Mouse (Mus musculus) thymus, postnatal 14 days (tissue): ENCODE data around the gene Armc12.
"Not testable (repeated sequence)": the region's sequence is repeated elsewhere in the genome, so short reads cannot be mapped to it uniquely, and the experiment has no call there.

Experiments
- DNase-seq: peaks from one replicate; pipeline ENCODE4 v3.0.0; 2021

Gene Armc12

DNA sequence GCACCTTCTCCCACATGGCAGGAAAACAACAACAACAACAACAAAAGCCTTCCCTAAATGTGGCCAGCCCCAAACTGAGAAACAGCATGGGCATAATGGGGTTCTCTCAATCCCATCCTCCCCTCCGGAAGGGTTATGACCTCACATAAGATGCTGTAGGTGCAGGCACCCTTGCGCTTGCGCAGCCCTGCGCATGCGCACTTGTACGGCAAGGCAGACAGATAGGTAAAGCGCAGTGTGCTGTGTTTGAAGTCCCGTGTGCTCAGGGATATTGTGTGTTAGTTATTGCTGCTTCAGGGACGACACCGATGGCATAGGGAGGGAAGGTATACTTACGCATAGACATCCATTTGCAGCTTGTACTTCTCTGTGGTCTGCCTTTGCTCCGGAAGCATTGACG lies 2.7 kb downstream of the Armc12 start:
- DNase-seq, result no peak

DNA sequence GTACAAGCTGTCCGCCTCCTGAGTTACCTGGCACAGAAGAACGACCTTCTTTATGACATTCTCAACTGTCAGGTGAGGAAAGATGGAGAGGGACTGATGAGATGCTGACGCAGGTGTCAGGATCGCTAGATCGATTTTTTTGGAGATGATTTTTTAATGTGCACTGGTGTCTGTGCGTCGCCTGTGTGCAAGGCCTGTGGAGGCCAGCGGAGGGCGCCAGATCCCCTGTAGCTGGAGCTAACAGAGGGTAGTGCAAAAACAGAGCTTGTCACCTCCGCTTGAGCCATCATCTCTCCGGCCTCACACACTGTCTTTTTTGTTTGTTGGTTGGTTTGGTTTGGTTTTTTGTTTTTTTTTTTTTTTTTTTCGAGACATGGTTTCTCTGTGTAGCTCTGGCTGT lies 7.3 kb downstream of the Armc12 start:
- DNase-seq, result no peak

DNA sequence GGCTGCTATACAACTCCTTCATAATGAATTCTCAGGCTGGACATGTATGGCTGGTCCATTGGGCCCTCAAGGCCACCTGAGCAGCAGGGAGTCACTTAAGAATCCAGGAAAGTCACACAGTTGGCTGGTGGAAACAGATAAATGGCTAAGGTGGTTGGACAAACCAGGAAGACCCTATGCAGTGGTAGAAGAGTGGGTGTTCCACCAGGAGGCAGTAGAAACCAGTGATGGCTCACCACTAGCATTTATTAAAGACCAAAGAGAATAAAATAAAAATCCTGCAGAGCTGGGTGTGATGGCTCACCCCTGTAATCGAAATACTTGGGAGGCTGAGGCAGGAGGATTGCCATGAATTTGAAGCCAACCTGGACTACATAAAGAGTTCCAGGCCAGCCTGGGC lies 16.3 kb downstream of the Armc12 start:
- peak; percentile 42 for DNase-seq

DNA sequence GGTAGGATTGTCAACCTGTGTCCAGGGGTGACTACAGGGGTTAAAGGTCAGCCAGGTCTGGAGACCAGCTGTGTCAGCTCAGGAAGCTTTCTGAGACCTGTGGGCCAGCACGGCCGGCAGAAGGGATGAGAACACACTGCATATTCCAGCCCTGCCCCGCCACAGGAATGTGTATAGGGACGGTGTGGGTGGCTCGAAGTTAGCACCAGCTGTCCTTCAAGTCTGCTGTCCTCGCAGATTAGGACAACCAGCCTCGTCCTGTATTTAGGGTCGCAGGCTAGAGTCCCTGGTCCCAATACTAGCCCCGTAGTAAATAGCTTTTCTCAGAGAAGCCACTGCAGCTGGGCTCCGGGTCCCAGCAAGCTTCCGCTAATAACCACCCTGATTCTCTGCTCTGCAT lies 17.9 kb downstream of the Armc12 start:
- DNase-seq, result no peak

DNA sequence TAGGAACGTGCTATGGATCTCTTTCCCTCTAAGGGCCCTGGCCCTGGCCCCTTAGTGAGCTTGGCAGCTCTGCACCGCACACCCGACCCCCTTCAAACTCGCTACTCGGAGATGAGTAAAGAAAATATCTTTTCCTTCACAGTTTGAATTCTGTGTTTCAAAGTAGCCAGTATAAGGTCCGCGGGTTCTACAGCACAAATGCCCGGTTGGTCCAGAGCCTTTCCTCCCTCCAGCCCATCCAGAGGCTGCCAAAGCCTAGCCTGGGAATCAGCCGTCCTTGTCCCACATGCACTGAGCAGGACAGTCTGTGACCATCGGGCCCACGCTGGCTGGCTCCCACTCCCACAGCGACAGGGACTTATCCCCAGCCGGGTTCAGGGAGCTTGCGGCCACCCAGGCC lies 18.5 kb downstream of the Armc12 start, which contains the start of gene Clpsl2:
Gene Clpsl2, plus strand, starts transcription at position 301 of the 400 bp plus-strand sequence.
- no peak for DNase-seq

DNA sequence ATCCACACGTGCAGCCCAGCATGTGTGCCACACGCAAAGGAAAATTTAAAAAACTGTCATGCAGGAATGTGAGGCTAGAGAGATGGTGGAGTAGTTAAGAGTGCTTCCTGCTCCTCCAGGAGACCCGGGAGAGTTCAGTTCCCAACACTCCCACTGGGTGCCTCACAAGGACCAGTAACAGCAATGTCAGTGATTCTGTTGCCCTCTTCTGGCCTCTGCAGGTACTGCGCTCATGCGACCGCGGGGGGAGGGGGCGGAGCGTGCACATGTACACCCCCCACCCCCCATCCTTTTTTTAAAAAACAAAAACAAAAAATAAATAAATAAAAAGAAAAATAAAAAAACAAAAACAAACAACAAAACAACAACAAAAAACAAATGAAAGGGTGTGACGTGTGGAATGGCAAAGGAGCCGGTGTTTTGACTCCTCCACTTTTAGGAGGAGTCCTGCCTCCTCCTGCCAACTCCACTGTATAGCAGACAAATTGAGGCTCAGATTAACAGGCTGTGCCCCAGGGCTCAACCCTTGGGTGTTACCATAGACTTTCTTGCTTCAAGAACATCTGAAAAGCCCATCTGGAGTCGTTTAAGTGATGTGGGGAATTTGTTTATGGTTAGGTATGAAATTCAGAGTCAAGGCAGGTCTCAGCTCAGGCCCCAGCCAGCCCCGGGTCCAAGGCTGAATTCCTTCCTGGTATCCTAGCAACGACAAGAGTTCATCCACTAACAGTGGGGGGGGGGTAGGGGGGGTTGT lies 22.6 kb downstream of the Armc12 start:
- peak; percentile 84 for DNase-seq

DNA sequence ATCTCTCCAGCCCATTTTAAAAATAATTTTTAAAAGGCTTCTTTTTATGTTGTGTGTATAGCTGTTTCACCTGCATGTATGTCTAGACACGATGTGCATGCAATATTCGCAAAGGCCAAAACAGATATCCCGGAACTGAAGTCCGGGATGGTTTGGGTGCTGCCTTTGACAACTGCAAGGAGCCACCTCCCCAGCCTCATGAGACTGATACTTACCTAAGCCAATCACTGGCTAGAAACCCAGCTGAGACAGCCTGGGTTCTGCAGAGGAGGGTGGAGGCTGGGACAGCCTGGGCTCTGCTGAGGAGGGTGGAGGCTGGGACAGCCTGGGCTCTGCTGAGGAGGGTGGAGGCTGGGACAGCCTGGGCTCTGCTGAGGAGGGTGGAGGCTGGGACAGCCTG lies 23.4 kb downstream of the Armc12 start:
- DNase-seq, result not testable (repeated sequence)

DNA sequence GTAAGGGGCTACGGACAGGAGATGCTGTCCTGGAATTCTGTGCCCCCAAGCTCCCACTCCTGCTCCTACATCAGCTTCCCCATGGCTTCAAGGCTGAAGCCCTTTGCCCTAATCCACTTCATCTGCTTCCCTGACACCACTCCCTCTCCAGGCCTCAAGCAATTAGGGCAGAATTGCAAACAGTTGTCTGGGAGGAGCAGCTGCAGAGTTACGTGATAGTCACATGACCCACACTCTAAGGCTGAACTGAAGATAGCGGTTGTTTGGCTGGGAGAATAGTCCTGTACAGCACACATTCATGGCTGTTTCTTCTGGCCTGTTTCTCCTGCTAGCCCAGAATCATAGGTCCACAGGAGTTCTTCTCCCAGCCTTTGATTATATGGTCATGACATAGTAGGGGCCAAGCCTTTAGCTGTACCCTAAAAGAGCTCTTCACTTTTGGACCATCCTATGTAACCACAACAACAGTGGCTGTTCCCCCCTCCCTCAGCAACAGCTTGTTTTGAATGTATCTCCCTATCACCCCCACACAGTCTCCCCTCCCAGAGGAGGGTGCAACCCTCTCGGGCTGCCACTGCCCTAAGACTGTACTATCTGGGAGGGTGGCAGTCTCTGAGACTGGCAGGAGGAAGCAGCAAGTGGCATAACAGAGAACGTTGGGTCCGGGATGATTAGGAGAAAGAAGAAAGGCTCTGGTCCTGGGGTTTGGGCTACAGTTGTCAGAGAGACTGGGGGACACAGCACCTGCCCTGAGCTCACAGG lies 26.2 kb downstream of the Armc12 start:
- no peak for DNase-seq

DNA sequence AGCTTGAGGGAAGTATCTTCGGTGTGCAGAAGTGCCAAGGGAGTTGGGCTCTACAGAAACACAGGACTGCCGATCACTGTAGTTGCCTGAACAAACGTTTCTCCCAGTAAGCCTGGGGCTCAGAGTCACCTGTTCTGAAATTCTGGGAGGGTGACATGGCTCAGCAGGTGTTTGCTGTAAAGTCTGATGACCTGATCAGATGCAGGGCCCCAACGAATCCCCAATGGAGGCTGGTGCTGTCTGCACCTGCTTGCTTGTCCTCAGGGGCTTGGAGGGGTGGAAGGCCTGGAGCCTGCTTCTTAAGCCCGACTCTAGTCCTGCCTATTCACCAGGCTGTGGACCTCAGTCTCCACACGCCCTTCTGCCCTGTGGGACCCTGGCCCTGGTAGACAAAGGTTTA lies 27.2 kb downstream of the Armc12 start:
- DNase-seq, result no peak

DNA sequence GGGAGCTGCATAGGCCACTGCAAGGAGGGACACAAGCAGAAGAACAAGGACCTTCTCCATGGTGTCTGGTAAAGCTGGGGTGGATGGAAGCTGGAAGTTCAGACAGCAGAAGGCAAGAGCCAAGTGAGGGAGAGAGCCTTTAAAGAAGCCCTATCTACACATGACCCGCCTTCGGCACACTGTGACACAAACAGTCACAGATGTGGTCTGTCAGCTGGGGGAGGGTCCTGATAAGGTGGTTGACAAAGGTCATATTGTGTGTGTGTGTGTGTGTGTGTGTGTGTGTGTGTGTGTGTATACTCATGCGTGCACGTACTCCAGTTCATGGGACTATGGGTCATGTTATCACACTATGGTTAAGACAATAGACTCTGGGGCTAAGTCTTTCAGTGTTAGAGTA lies 30.0 kb downstream of the Armc12 start, which contains the start of gene Clps:
Gene Clps, minus strand, starts transcription at position 169 of the 400 bp plus-strand sequence.
- DNase-seq, result no peak

DNA sequence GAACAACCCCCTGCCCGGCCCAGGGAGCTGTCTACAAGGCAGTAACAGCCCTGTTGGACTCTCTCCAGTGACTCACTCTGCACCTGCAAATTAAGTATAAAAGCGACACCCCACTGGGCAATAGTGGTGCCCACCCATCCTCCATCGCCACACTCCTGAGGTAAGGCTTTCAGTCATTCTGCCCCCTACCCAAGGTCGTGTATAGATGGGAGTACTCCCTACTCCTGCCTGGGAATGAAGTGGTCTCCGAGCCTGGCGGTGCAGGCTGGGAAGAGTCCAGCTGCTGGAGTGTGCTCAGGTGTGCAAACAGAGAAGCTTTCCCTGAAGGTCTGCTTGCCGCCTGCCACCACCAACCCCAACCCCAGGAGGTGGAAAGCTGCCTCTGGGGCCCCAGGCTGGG lies 31.0 kb downstream of the Armc12 start:
- DNase-seq, result no peak

DNA sequence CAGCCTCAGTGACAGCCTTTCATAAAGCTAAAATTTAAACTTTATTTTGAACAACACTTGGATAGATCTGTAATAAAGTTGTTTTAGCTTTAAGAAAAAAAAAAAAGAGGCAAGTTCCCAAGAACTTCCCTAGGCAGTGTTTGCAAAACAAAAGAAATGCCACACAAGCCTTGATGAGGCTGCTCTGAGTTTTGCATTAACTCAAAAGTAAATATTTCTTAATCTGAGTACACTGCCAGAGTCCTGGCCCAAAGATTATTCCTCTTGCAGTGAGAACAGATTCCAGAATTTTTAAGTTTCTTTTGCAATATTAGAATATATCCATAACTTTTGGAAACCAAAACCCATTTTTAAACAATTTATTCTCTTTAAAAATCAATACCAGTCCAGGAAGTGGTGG lies 34.6 kb downstream of the Armc12 start:
- DNase-seq, result no peak

DNA sequence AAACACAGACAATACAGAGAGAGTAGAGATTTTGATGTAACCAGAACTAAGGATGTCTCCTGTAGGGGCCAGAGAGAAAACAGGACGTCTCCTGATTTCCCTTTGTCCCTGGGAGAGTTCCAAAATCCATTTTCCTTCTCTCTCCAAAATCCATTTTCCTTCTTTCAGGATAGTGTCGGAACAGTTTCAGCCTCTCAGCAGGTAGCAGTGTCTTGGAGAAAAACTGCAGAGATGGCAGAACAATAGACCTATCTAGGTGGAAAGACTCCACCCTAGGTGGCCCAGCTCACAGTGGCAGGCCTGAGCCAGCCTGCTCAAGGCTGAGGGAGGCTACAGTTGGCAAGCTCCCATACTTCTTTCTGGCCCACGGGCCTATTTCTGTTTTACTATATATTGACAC lies 36.9 kb downstream of the Armc12 start:
- no peak for DNase-seq

DNA sequence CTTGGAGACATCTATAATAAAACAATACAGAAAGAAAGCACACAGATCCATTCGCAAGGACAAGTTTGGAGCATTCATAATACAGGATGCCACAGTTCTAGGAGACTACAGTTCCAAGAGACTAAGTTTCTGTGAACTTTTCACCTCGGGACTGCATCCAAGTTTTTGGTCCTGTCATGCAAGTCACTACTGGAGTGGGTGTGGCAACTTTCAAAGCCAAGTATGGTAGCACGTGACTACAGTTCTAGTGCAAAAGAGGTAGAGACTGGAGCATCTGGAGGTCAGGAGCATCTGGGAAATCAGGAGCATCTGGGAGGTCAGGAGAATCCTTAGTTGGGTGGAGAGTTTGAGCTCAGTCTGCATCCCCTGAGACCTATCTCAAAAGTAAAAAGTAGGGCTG lies 41.3 kb downstream of the Armc12 start:
- no peak for DNase-seq

DNA sequence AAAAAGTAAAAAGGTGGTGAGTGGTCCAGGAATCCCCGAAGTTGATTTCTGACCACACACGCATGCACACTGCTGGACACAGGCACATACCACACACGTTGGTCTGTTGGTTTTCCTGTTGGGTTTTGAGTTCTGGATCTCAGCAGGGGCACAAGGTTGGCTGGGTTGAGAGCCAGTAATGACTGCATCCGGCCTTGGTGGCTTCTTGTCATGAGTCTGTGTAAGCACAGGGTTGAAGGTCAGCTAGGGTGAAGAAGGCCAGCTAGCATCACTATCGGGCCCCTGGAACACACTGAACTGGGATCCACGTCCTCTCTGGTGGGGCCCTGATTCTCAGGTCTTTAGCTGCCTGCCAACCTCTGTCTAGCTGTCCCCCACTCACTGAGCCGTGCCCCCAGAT lies 41.9 kb downstream of the Armc12 start:
- DNase-seq, result no peak

DNA sequence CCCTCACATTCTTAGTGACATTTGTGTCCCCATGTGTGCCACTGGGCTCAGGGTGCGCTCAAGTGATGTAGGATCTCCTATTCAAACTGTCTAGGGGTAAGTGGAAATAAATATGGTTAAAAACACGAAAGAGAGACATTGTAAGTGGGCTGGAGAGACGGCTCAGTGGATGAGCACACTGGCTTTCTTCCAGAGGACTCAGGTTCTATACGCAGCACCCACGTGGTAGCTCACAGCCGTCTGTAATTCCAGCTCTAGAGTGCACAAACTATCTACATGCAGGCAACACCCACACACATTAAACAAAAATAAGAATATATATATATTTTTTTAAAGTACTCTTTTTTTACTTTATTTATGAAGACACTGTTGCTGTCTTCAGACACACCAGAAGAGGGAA lies 42.3 kb downstream of the Armc12 start:
- DNase-seq, result no peak

DNA sequence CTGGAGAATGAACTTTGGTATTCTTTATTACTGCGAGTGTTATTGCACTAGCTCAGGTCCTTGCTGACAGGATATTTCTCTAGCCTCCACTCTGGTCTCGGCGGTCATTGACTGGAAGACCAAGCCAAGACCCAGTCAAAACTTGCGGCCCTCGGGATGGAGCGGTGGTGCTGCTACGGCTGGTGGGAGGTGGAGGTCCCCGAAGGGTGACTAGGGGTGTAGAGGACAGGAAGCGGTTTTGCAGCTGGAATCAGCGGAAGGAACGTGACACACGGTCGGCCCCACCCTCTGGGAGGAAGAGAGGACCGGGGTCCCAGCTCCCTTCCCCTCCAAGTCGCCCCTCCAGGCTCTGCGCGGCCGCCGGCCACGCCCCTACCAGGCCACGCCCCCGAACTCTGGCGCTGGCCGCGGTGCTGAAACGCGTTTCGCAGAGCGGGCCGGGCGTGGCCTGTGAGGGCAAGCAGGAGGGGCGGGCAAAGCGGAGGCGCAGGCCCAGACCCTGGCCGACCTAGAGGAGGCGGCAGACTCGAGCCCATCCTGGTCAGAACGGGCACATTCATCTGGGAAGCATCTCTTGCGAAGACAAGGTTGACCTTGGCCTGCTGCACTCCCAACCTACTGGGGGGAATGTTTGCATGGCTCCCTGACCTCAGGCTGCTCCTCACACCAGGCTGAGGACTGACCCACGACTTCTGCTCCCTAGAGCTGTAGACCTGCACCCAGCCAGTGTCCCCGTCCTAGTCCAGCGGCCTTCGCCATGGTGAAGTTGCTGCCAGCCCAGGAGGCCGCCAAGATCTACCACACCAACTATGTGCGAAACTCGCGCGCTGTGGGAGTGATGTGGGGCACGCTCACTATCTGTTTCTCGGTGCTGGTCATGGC lies 44.9 kb downstream of the Armc12 start, which contains the start of gene Lhfpl5:
Gene Lhfpl5, plus strand, starts transcription at position 398 of the 882 bp plus-strand sequence.
- DNase-seq, result peak; percentile 75

DNA sequence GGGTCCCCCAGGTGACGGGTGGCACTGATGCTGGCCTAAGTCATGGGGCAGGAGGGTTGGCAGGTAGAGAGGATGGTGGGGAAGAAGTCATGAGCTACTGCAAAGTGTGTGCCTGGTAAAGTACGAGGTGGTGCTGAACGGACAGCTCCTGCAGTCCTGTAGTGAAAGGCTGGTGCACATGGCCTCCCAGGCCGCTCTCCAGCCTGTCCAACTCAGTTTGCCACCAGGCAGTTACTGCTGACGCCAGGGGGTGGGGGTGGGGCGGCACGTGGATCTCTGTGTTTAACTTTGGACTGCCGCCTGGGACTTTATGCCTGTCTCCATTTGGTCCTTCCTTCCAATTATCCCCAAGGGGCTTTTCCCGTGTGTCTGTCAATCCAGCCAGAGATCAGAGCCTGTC lies 49.8 kb downstream of the Armc12 start:
- DNase-seq, result peak; percentile 43

DNA sequence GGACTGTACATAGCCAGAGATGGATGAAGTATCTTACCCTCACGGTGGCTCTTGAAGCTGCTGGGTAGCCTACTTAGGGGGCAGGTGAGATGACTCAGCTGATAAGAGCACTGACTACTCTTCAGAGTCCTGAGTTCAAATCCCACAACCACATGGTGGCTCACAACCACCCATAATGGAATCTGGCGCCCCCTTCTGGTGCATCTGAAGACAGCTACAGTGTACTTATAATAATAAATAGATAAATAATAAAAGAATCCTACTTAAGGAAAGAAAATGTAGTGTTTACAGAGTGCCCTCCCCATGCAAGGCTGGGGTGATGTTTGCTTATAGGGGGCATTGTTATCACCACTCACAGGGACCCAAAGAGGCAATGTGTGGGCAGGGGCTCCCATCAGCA lies 50.5 kb downstream of the Armc12 start:
- no peak for DNase-seq

DNA sequence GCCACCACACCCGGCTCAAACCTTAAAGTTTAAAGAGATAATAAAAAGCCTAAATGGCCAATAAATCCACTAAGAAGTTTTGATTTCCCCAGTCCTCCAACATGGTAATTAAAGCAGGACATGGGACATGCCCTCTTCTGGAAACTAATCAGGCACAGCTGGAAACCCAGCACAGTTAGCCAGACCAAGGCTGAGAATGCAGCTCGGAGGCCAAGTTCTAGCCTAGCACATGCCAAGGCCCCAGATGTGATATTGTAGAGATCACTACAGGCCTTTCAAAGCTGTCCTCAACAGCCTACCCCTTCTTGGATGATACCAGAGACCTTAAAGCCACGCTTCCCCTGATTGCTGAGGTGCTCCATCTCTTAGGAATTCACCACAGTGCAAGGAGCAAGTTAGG lies 55.9 kb downstream of the Armc12 start:
- DNase-seq, result no peak

DNA sequence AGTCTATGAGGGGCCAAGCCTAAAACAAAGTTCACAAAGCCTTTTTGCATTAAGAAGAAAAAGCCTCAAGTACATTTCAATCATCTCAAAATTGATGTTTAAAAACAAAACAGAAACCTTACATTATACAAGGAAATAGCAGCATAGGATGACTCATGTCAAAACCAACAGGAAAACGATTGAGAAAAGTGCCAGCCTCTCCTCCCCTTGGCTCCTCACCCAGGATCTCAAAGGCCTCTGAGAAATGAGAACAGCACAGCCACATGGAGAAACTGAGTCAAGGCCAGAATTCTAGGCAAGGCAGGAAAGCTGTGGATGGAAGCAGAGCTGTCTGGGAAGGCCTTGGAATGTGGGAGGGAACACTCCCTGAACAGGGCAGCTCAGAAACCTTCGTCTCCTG lies 58.0 kb downstream of the Armc12 start:
- no peak for DNase-seq
